Mouse (Mus musculus) cerebellum, adult 2 months (tissue): ENCODE results near the gene Scn1b.

ENCODE experiments used
- CTCF ChIP-seq: fragments of 200-500 bp; IDR thresholded peaks from 2 replicates; pipeline ENCODE4 v1.5.1; 2011; ENCODE audit warnings: low read depth, mild to moderate bottlenecking, control low read depth, low read length, moderate library complexity, borderline replicate concordance; ENCODE audit not compliant: insufficient read depth
- POLR2A ChIP-seq: fragments of 200-500 bp; IDR thresholded peaks from 2 replicates; pipeline ENCODE4 v1.6.1; 2011; ENCODE audit warnings: low read length, control low read depth, borderline replicate concordance; ENCODE audit not compliant: insufficient read depth

DNA sequence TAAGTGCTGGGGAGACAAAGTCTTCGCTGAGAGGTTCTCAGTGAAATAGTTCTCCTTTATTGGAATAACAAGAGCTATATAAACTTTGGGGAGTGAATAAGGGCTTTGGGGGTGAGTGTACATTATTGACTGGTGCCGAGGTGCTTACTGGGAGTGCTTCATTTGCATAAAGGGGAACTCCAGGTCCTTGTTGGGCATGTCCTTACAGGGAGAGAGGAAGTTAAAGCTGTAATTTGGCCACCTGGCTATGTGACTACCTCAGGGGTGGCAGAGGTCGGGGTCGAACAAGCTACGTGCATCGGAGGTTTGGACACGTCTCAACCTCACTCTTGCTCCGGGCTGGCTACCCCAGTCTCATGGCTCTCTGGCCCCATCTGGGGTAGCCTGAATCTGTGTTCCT is 47.7 kb upstream of the Scn1b start:
- TF ChIP-seq CTCF (no peak), POLR2A (no peak)
